Mouse (Mus musculus) midbrain, embryonic 16.5 days (tissue): ENCODE data around the gene Adk. TPM values are rescaled to one million over a fixed set of nuclear protein-coding genes. Genes with fewer than 3 reads are reported as not detected.
"Not testable (repeated sequence)": the region's sequence is repeated elsewhere in the genome, so short reads cannot be mapped to it uniquely, and the experiment has no call there.

Source experiments
- ATAC-seq: fragments of 200-750 bp; cut with Nextera tagmentation; 2 replicates; pipeline ENCODE4 v1.8.0; 2017; ENCODE audit warnings: moderate TSS enrichment
- H3K27ac ChIP-seq: fragments of 300-500 bp; sonication (generic); 2 replicates; pipeline ENCODE4 v1.5.1; 2014; ENCODE audit warnings: mild to moderate bottlenecking, low read length, mixed read lengths
- H3K27me3 ChIP-seq: fragments of 300-500 bp; sonication (generic); 2 replicates; pipeline ENCODE4 v1.6.1; 2014; ENCODE audit warnings: low read depth, low read length, mixed read lengths; ENCODE audit not compliant: control insufficient read depth, insufficient read depth
- H3K36me3 ChIP-seq: fragments of 300-500 bp; sonication (generic); 2 replicates; pipeline ENCODE4 v1.6.1; 2014; ENCODE audit warnings: mild to moderate bottlenecking, low read length, moderate library complexity, mixed read lengths; ENCODE audit not compliant: control insufficient read depth, insufficient read depth
- H3K4me1 ChIP-seq: fragments of 300-500 bp; sonication (generic); 2 replicates; pipeline ENCODE4 v1.6.1; 2014; ENCODE audit warnings: mild to moderate bottlenecking, low read length, mixed read lengths; ENCODE audit not compliant: control insufficient read depth, insufficient read depth
- H3K4me2 ChIP-seq: fragments of 300-500 bp; sonication (generic); 2 replicates; pipeline ENCODE4 v1.6.1; 2014; ENCODE audit warnings: mild to moderate bottlenecking, low read length, mixed read lengths
- H3K4me3 ChIP-seq: fragments of 300-500 bp; sonication (generic); 2 replicates; pipeline ENCODE4 v1.5.1; 2014; ENCODE audit warnings: low read depth, mild to moderate bottlenecking, low read length, moderate library complexity, mixed read lengths
- H3K9ac ChIP-seq: fragments of 300-500 bp; sonication (generic); 2 replicates; pipeline ENCODE4 v1.6.1; 2014; ENCODE audit warnings: low read depth, low read length, mixed read lengths
- H3K9me3 ChIP-seq: fragments of 300-500 bp; sonication (generic); replicated peaks from 2 replicates; pipeline ENCODE4 v1.6.1; 2014; ENCODE audit warnings: mild to moderate bottlenecking, low read length, mixed read lengths; ENCODE audit not compliant: control insufficient read depth, poor library complexity, severe bottlenecking
- WGBS: fragments of 180-500 bp; shearing (Covaris S2); extraction: QIAGEN DNeasy Blood & Tissue Kit; methylation state at CpG from one replicate; pipeline ENCODE4 v1.1.7; 2014; 5-methylcytosine and 5-hydroxymethylcytosine counted together
- polyA plus RNA-seq: library from polyadenylated mRNA; unstranded; fragments of >200 nt; fragmentation: Nextera tagmentation; extraction: Ambion mirVana; gene quantifications from 2 replicates; pipeline ENCODE4 v1.2.1, GENCODE M21; 2015

Gene Adk
- polyA plus RNA-seq, 1 experiment from 2014 or later = 40.4 TPM

DNA sequence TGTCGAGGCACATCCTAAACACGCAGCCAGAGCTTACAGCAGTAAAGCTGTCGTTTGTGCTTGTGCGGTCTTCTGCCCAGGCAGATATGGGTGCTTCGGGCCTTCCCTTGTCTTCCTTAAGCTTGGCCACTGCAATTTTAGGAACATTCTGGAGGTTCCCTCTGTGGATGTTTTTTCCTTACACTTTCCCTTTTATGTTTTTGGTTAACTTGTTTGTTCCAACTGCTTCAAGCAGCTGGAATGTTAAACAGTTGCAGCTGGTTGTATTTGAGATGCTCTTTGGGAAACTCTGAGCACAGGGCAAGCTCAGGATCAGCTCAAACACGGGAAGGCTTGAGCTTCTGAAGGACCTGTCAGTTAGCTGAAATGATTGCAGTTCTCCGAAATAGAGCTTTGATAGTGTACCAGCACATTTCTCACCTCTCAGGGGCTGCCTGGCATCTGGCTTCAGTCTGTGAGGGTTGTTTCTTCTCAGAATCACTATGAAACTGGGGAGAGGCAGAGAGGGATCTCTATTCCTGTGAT is 34.5 kb downstream of the Adk start:
- H3K27ac ChIP-seq = no peak overlapping the region
- H3K9me3 ChIP-seq = no peaks in the 10 kb centered on the region
- no peak overlapping the region for H3K4me3 ChIP-seq
- no peaks in the 10 kb centered on the region for H3K36me3 ChIP-seq
- WGBS = 65% methylated on average over 7 of the region's 7 CpGs
- no peak overlapping the region for H3K4me2 ChIP-seq
- no peak overlapping the region for H3K9ac ChIP-seq
- ATAC-seq = no peak
- no peaks in the 10 kb centered on the region for H3K27me3 ChIP-seq
- H3K4me1 ChIP-seq = no peaks in the 10 kb centered on the region

GRCm38 (mm10) chr14:21087390-21088060 is 35.2 kb downstream of the Adk start:
- no peak overlapping the region for H3K4me2 ChIP-seq
- no peak overlapping the region for H3K27ac ChIP-seq
- no peak for ATAC-seq
- no peaks in the 10 kb centered on the region for H3K4me1 ChIP-seq
- no peaks in the 10 kb centered on the region for H3K27me3 ChIP-seq
- H3K9ac ChIP-seq = no peak overlapping the region
- no peak overlapping the region for H3K4me3 ChIP-seq
- no peaks in the 10 kb centered on the region for H3K36me3 ChIP-seq
- 69% methylated on average over 4 of the region's 4 CpGs for WGBS
- no peaks in the 10 kb centered on the region for H3K9me3 ChIP-seq

DNA sequence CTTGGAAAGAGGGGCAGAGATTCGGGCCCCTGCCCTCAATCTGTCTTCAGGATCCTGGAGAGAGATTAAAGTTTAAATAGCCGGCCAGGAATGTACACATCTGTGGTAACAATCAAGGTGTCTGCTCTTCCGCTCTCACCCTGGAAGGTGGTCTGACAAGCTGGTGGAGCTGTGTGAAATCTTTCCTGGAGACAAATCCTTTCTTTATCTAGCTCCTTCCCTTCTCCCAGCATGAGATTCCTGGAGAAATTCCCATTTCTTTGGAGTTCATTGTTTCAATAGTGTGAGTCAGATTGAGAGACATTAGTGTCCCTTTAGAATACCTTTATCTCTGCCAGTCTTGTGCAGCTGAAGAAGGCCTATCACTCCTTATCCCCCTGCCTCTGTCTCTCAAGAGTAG is 36.4 kb downstream of the Adk start:
- H3K27me3 ChIP-seq = no peaks in the 10 kb centered on the region
- no peak overlapping the region for H3K27ac ChIP-seq
- H3K9ac ChIP-seq = no peak overlapping the region
- no peaks in the 10 kb centered on the region for H3K4me1 ChIP-seq
- no peak overlapping the region for H3K4me2 ChIP-seq
- WGBS = 43% methylated on average over 3 of the region's 3 CpGs
- no peaks in the 10 kb centered on the region for H3K36me3 ChIP-seq
- no peaks in the 10 kb centered on the region for H3K9me3 ChIP-seq
- H3K4me3 ChIP-seq = no peak overlapping the region
- ATAC-seq = no peak

- no peaks in the 10 kb centered on the region for H3K27me3 ChIP-seq
- H3K36me3 ChIP-seq = no peaks in the 10 kb centered on the region
- H3K4me3 ChIP-seq = no peak overlapping the region
- no peak overlapping the region for H3K27ac ChIP-seq
- no peaks in the 10 kb centered on the region for H3K9me3 ChIP-seq
- ATAC-seq = no peak
- H3K9ac ChIP-seq = no peak overlapping the region
- WGBS = 88% methylated on average over 3 of the region's 3 CpGs
- no peak overlapping the region for H3K4me2 ChIP-seq
- no peaks in the 10 kb centered on the region for H3K4me1 ChIP-seq
Observed at GRCm38 (mm10) chr14:21090400-21090799, 38.0 kb downstream of the Adk start.

GRCm38 (mm10) chr14:21090930-21091486 is 38.6 kb downstream of the Adk start:
- no peak for ATAC-seq
- 99% methylated on average over 3 of the region's 3 CpGs for WGBS
- H3K4me3 ChIP-seq = no peak overlapping the region
- H3K4me1 ChIP-seq = no peaks in the 10 kb centered on the region
- no peak overlapping the region for H3K27ac ChIP-seq
- H3K27me3 ChIP-seq = no peaks in the 10 kb centered on the region
- no peak overlapping the region for H3K4me2 ChIP-seq
- no peaks in the 10 kb centered on the region for H3K36me3 ChIP-seq
- H3K9ac ChIP-seq = no peak overlapping the region
- no peaks in the 10 kb centered on the region for H3K9me3 ChIP-seq

DNA sequence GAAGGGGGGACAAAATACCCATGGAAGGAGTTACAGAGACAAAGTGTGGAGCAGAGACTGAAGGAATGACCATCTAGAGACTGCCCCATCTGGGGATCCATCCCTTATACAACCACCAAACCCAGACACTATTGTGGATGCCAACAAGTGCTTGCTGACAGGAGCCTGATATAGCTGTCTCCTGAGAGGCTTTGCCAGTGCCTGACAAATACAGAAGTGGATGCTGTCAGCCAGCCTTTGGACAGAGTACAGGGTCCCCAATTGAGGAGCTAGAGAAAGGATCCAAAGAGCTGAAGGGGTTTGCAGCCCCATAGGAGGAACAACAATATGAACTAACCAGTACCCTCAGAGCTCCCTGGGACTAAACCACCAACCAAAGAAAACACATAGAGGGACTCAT is 41.8 kb downstream of the Adk start:
- H3K36me3 ChIP-seq, H3K27ac ChIP-seq, H3K27me3 ChIP-seq, H3K9me3 ChIP-seq, ATAC-seq, H3K4me2 ChIP-seq, H3K4me1 ChIP-seq, H3K4me3 ChIP-seq, H3K9ac ChIP-seq: not testable (repeated sequence)

- H3K4me2 ChIP-seq = no peak overlapping the region
- ATAC-seq = no peak
Observed at GRCm38 (mm10) chr14:21096279-21096678, 43.9 kb downstream of the Adk start.

GRCm38 (mm10) chr14:21096689-21097088 is 44.3 kb downstream of the Adk start:
- Histone ChIP-seq H3K27ac (no peak overlapping the region), H3K36me3 (no peaks in the 10 kb centered on the region), H3K4me1 (no peaks in the 10 kb centered on the region), H3K27me3 (no peaks in the 10 kb centered on the region), H3K9me3 (no peaks in the 10 kb centered on the region), H3K4me2 (no peak overlapping the region), H3K4me3 (no peak overlapping the region), H3K9ac (no peak overlapping the region)
- WGBS = 90% methylated on average over 4 of the region's 4 CpGs
- ATAC-seq = no peak

More at GRCm38 (mm10) chr14:21096279-21096678, 43.9 kb downstream of the Adk start:
- H3K9me3 ChIP-seq = no peaks in the 10 kb centered on the region
- H3K9ac ChIP-seq = no peak overlapping the region
- H3K27ac ChIP-seq = no peak overlapping the region
- H3K36me3 ChIP-seq = no peaks in the 10 kb centered on the region
- no peak overlapping the region for H3K4me3 ChIP-seq
- H3K27me3 ChIP-seq = no peaks in the 10 kb centered on the region
- H3K4me1 ChIP-seq = no peaks in the 10 kb centered on the region

DNA sequence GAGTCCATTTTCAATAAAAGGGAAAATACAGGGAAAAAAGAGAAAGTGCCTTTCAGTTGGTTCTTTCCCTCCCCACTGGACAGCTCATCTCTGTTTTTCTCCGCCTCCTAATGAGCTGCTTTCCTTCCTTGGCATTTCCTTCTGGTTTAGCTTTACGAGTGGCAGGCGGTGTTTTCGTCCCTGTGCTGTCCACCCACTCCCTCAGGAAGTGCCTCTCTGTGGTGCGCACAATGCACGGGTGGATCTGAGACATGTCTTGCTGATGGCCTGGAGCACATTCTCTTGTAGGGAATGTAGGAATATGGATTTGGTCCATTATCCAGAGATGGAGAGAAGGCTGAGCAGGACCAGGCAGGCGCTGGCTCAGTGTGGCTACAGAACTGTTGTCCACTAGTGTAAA is 47.0 kb downstream of the Adk start:
- 88% methylated on average over 7 of the region's 7 CpGs for WGBS
- Histone ChIP-seq H3K9me3 (no peaks in the 10 kb centered on the region), H3K4me1 (no peaks in the 10 kb centered on the region), H3K36me3 (no peaks in the 10 kb centered on the region), H3K27me3 (no peaks in the 10 kb centered on the region), H3K4me2 (no peak overlapping the region), H3K4me3 (no peak overlapping the region), H3K27ac (no peak overlapping the region), H3K9ac (no peak overlapping the region)
- no peak for ATAC-seq
